Mouse (Mus musculus) lung, embryonic 14.5 days (tissue): ENCODE data around the gene Atg16l2. TPM values are rescaled to one million over a fixed set of nuclear protein-coding genes. Genes with fewer than 3 reads are reported as not detected.

Source experiments
- ATAC-seq: fragments of 200-750 bp; cut with Nextera tagmentation; 2 replicates; pipeline ENCODE4 v1.8.0; 2017; ENCODE audit warnings: mild to moderate bottlenecking, moderate TSS enrichment, moderate library complexity; ENCODE audit not compliant: insufficient read depth
- DNase-seq: peaks from one replicate; pipeline ENCODE4 v3.0.0-alpha.2; 2015
- H3K27ac ChIP-seq: fragments of 300-500 bp; sonication (generic); 2 replicates; pipeline ENCODE4 v1.5.1; 2014; ENCODE audit warnings: low read depth, mild to moderate bottlenecking, moderate library complexity
- H3K27me3 ChIP-seq: fragments of 300-500 bp; sonication (generic); 2 replicates; pipeline ENCODE4 v1.6.1; 2014; ENCODE audit warnings: low read length, control low read depth; ENCODE audit not compliant: insufficient read depth
- H3K36me3 ChIP-seq: fragments of 300-500 bp; sonication (generic); 2 replicates; pipeline ENCODE4 v1.6.1; 2014; ENCODE audit warnings: control low read depth; ENCODE audit not compliant: insufficient read depth
- H3K4me1 ChIP-seq: fragments of 300-500 bp; sonication (generic); 2 replicates; pipeline ENCODE4 v1.6.1; 2014; ENCODE audit warnings: antibody characterized with exemption, control low read depth; ENCODE audit not compliant: insufficient read depth
- H3K4me2 ChIP-seq: fragments of 300-500 bp; sonication (generic); 2 replicates; pipeline ENCODE4 v1.6.1; 2014; ENCODE audit warnings: mild to moderate bottlenecking
- H3K4me3 ChIP-seq: fragments of 300-500 bp; sonication (generic); 2 replicates; pipeline ENCODE4 v1.5.1; 2014; ENCODE audit warnings: low read depth, low read length
- H3K9ac ChIP-seq: fragments of 300-500 bp; sonication (generic); 2 replicates; pipeline ENCODE4 v1.6.1; 2014
- H3K9me3 ChIP-seq: fragments of 300-500 bp; sonication (generic); 2 replicates; pipeline ENCODE4 v1.6.1; 2016; ENCODE audit warnings: low read depth, low read length, control low read depth
- CTCF ChIP-seq: IDR thresholded peaks from 2 replicates; pipeline ENCODE4 v1.5.1; 2016; ENCODE audit warnings: antibody characterized with exemption, low read depth
- WGBS: fragments of 180-500 bp; shearing (Covaris S2); extraction: QIAGEN DNeasy Blood & Tissue Kit; methylation state at CpG from one replicate; pipeline ENCODE4 v1.1.7; 2014; 5-methylcytosine and 5-hydroxymethylcytosine counted together
- polyA plus RNA-seq: library from polyadenylated mRNA; unstranded; fragments of >200 nt; fragmentation: Nextera tagmentation; extraction: Ambion mirVana; gene quantifications from 2 replicates; pipeline ENCODE4 v1.2.1, GENCODE M21; 2014

Gene Atg16l2
- polyA plus RNA-seq, 1 experiment from 2014 or later: 13.2 TPM

GRCm38 (mm10) chr7:101301361-101301880 is 630 bp downstream of the Atg16l2 start:
- Histone ChIP-seq H3K4me2 (peak overlapping the region; percentile 82), H3K9ac (peak overlapping the region; percentile 63), H3K27me3 (peaks cover 14% of the 10 kb centered on the region; the same call in 1 of the 2 replicates), H3K36me3 (no peaks in the 10 kb centered on the region), H3K4me3 (peak overlapping the region; percentile 61), H3K4me1 (no peaks in the 10 kb centered on the region), H3K9me3 (no peaks in the 10 kb centered on the region), H3K27ac (peak overlapping the region; percentile 37; the same call in 1 of the 2 replicates)
- ATAC-seq (no peak; the same call in 1 of the 2 replicates), DNase-seq (peak; percentile 58)
- no peak for TF ChIP-seq CTCF
- WGBS: 1% methylated on average over 30 of the region's 30 CpGs

- H3K4me2 ChIP-seq: no peak overlapping the region
- 0 out of 2 replicates have a peak, but pooled peaks cover 1% of the 10 kb centered on the region for H3K36me3 ChIP-seq
- no peak for DNase-seq
- H3K27ac ChIP-seq: no peak overlapping the region
- H3K4me3 ChIP-seq: no peak overlapping the region
- no peak for TF ChIP-seq CTCF
- peaks cover 14% of the 10 kb centered on the region; the same call in 1 of the 2 replicates for H3K27me3 ChIP-seq
- H3K4me1 ChIP-seq: no peaks in the 10 kb centered on the region
- no peak for ATAC-seq
- WGBS: 66% methylated on average over 3 of the region's 3 CpGs
- no peak overlapping the region for H3K9ac ChIP-seq
- H3K9me3 ChIP-seq: no peaks in the 10 kb centered on the region
These were observed 3.7 kb downstream of the Atg16l2 start for GRCm38 (mm10) chr7:101298375-101298774.

- ATAC-seq (no peak), DNase-seq (no peak)
- Histone ChIP-seq H3K4me3 (peak overlapping the region; percentile 21), H3K9ac (peak overlapping the region; percentile 36; the same call in 1 of the 2 replicates), H3K36me3 (peaks cover 11% of the 10 kb centered on the region; the same call in 1 of the 2 replicates), H3K9me3 (no peaks in the 10 kb centered on the region), H3K4me1 (no peaks in the 10 kb centered on the region), H3K4me2 (peak overlapping the region; percentile 59), H3K27ac (no peak overlapping the region), H3K27me3 (peaks cover 14% of the 10 kb centered on the region; the same call in 1 of the 2 replicates)
- no peak for TF ChIP-seq CTCF
- WGBS: 28% methylated on average over 8 of the region's 8 CpGs
These were observed 5.0 kb downstream of the Atg16l2 start for GRCm38 (mm10) chr7:101297023-101297405.

- Histone ChIP-seq H3K27ac (no peak overlapping the region), H3K4me3 (peak overlapping the region; percentile 21), H3K4me1 (no peaks in the 10 kb centered on the region), H3K27me3 (peaks cover 14% of the 10 kb centered on the region; the same call in 1 of the 2 replicates), H3K9me3 (no peaks in the 10 kb centered on the region), H3K9ac (peak overlapping the region; percentile 36; the same call in 1 of the 2 replicates), H3K36me3 (peaks cover 17% of the 10 kb centered on the region; the same call in 1 of the 2 replicates), H3K4me2 (peak overlapping the region; percentile 59)
- DNase-seq (peak; percentile 93), ATAC-seq (peak; percentile 81)
- peak; percentile 70 for TF ChIP-seq CTCF
- WGBS: 10% methylated on average over 35 of the region's 35 CpGs
These were observed 5.6 kb downstream of the Atg16l2 start for GRCm38 (mm10) chr7:101296252-101297022.

- TF ChIP-seq CTCF: no peak
- Histone ChIP-seq H3K27me3 (peaks cover 14% of the 10 kb centered on the region; the same call in 1 of the 2 replicates), H3K9me3 (no peaks in the 10 kb centered on the region), H3K9ac (no peak overlapping the region), H3K4me2 (no peak overlapping the region), H3K4me1 (no peaks in the 10 kb centered on the region), H3K27ac (no peak overlapping the region), H3K4me3 (no peak overlapping the region), H3K36me3 (peaks cover 20% of the 10 kb centered on the region)
- no peak for ATAC-seq
- 56% methylated on average over 1 of the region's 1 CpGs for WGBS
- DNase-seq: no peak
These were observed 6.6 kb downstream of the Atg16l2 start for GRCm38 (mm10) chr7:101295438-101295837.

GRCm38 (mm10) chr7:101293611-101294010 is 8.4 kb downstream of the Atg16l2 start:
- H3K4me1 ChIP-seq: no peaks in the 10 kb centered on the region
- no peak overlapping the region for H3K4me2 ChIP-seq
- TF ChIP-seq CTCF: peak; percentile 23; the same call in 1 of the 2 replicates
- ATAC-seq (no peak), DNase-seq (no peak)
- H3K36me3 ChIP-seq: peaks cover 35% of the 10 kb centered on the region
- 49% methylated on average over 4 of the region's 4 CpGs for WGBS
- H3K9ac ChIP-seq: no peak overlapping the region
- no peaks in the 10 kb centered on the region for H3K9me3 ChIP-seq
- H3K4me3 ChIP-seq: no peak overlapping the region
- H3K27ac ChIP-seq: no peak overlapping the region
- 0 out of 2 replicates have a peak, but pooled peaks cover 10% of the 10 kb centered on the region for H3K27me3 ChIP-seq

- WGBS: 41% methylated on average over 4 of the region's 4 CpGs
- H3K4me3 ChIP-seq: no peak overlapping the region
- DNase-seq (no peak), ATAC-seq (no peak)
- no peak for TF ChIP-seq CTCF
- no peak overlapping the region for H3K27ac ChIP-seq
- no peak overlapping the region for H3K9ac ChIP-seq
- H3K4me1 ChIP-seq: no peaks in the 10 kb centered on the region
- 0 out of 2 replicates have a peak, but pooled peaks cover 10% of the 10 kb centered on the region for H3K27me3 ChIP-seq
- peaks cover 35% of the 10 kb centered on the region for H3K36me3 ChIP-seq
- H3K9me3 ChIP-seq: no peaks in the 10 kb centered on the region
- no peak overlapping the region for H3K4me2 ChIP-seq
These were observed 8.9 kb downstream of the Atg16l2 start for GRCm38 (mm10) chr7:101293138-101293537.
